Mouse (Mus musculus) frontal cortex, postnatal 25 days (tissue): Measurements from ENCODE around the gene Tmem236.

Experiments used
- DNase-seq, 2 experiments: peaks; one replicate each; pipeline ENCODE4 v3.0.0; 2022; ENCODE audit warnings: low spot score in 2 of 2

Gene Tmem236

GRCm38 (mm10) chr2:14174334-14174733 is at the start of gene Tmem236:
Gene Tmem236, plus strand, starts transcription at chr2:14174523.
- no peak for DNase-seq

GRCm38 (mm10) chr2:14126387-14126786 is 47.9 kb upstream of the Tmem236 start:
- no peak for DNase-seq

- DNase-seq: no peak
Observed at GRCm38 (mm10) chr2:14127629-14128028, 46.7 kb upstream of the Tmem236 start.

GRCm38 (mm10) chr2:14130641-14131339 is 43.5 kb upstream of the Tmem236 start:
- DNase-seq: no peak

- DNase-seq: no peak
Observed at GRCm38 (mm10) chr2:14132468-14133326, 41.6 kb upstream of the Tmem236 start.

- DNase-seq: no peak
Observed at GRCm38 (mm10) chr2:14136906-14137305, 37.4 kb upstream of the Tmem236 start.

- DNase-seq: no peak
Observed at GRCm38 (mm10) chr2:14139590-14139989, 34.7 kb upstream of the Tmem236 start.

- no peak for DNase-seq
Observed at GRCm38 (mm10) chr2:14140044-14140443, 34.3 kb upstream of the Tmem236 start.

GRCm38 (mm10) chr2:14145311-14145710 is 29.0 kb upstream of the Tmem236 start:
- DNase-seq: no peak

GRCm38 (mm10) chr2:14146913-14147312 is 27.4 kb upstream of the Tmem236 start:
- no peak for DNase-seq

- no peak for DNase-seq
Observed at GRCm38 (mm10) chr2:14150829-14151228, 23.5 kb upstream of the Tmem236 start.

- DNase-seq: no peak
Observed at GRCm38 (mm10) chr2:14151854-14152253, 22.5 kb upstream of the Tmem236 start.

GRCm38 (mm10) chr2:14159047-14159446 is 15.3 kb upstream of the Tmem236 start:
- no peak for DNase-seq

- no peak for DNase-seq
Observed at GRCm38 (mm10) chr2:14159756-14160155, 14.6 kb upstream of the Tmem236 start.

- no peak for DNase-seq
Observed at GRCm38 (mm10) chr2:14164459-14165030, 9.8 kb upstream of the Tmem236 start.

GRCm38 (mm10) chr2:14165066-14165465 is 9.3 kb upstream of the Tmem236 start:
- DNase-seq: no peak

GRCm38 (mm10) chr2:14165618-14166344 is 8.5 kb upstream of the Tmem236 start:
- no peak for DNase-seq

- DNase-seq: no peak
Observed at GRCm38 (mm10) chr2:14167721-14168120, 6.6 kb upstream of the Tmem236 start.

GRCm38 (mm10) chr2:14176460-14177193 is 2.3 kb downstream of the Tmem236 start:
- no peak for DNase-seq

- no peak for DNase-seq
Observed at GRCm38 (mm10) chr2:14184375-14184774, 10.1 kb downstream of the Tmem236 start.

- DNase-seq: no peak
Observed at GRCm38 (mm10) chr2:14190684-14191083, 16.4 kb downstream of the Tmem236 start.
